Mouse (Mus musculus): Measurements from ENCODE around the gene Cysrt1. TPM values are rescaled to one million over a fixed set of nuclear protein-coding genes. Genes with fewer than 3 reads are reported as not detected.
A peak's percentile ranks its signal among the peaks of the same experiment; 100 is the strongest.

Gene Cysrt1
- polyA plus RNA-seq, 1 experiment from 2014 or later = not detected

- Histone ChIP-seq H3K4me1 (peaks cover 10% of the 10 kb centered on the region), H3K4me3 (replicated peaks) (no peak overlapping the region), H3K4me2 (peak overlapping the region; percentile 25), H3K9ac (no peak overlapping the region), H3K36me3 (replicated peaks) (peaks cover 25% of the 10 kb centered on the region), H3K27ac (no peak overlapping the region), H3K9me3 (no peaks in the 10 kb centered on the region), H3K27me3 (peaks cover 38% of the 10 kb centered on the region)
- WGBS = 22% methylated on average over 55 of the region's 55 CpGs
- ATAC-seq (ENCODE audit: low FRiP score) = no peak
Observed at GRCm38 (mm10) chr2:25195211-25196156, 46.8 kb downstream of the Cysrt1 start.

DNA sequence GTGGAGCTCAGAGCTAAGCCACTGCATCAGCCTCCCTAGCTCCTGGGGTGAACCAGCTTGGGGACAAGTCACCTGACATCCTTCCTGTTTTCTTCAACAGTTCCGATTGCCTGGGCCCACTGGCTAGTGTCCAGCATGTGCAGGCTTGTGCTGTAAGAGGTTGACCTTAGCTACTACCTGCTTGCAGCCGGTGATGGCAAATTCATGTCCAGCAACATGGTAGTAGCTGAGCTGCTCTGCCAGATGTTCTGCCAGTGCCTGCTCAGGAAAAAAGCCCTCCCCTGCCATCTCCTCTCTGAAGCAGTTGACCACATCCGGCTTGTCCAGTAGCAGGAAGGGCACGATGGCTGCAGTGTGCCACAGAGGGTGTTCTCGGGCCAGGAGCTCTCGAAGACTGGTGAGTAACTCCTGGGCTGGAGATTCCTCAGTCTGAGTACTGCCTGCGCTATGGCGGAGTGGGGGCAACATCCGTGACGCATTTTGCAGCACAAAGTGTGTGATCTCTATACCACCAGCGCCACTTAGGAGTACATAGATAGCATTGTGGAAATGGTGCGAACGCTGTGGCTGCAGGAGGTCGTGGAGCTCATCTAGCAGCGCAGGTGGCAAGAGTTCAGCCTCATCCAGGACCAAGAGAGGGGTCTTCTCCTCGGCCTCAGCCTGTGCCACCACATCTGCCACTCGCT is 47.6 kb downstream of the Cysrt1 start:
- H3K27me3 ChIP-seq = peaks cover 38% of the 10 kb centered on the region
- ATAC-seq (ENCODE audit: low FRiP score) = no peak
- H3K9ac ChIP-seq = no peak overlapping the region
- peaks cover 17% of the 10 kb centered on the region for H3K36me3 ChIP-seq (replicated peaks)
- H3K4me1 ChIP-seq = peaks cover 10% of the 10 kb centered on the region
- no peaks in the 10 kb centered on the region for H3K9me3 ChIP-seq
- H3K27ac ChIP-seq = no peak overlapping the region
- 89% methylated on average over 17 of the region's 17 CpGs for WGBS
- H3K4me2 ChIP-seq = no peak overlapping the region
- H3K4me3 ChIP-seq (replicated peaks) = no peak overlapping the region

GRCm38 (mm10) chr2:25194006-25194405 is 48.2 kb downstream of the Cysrt1 start:
- no peaks in the 10 kb centered on the region for H3K9me3 ChIP-seq
- H3K27ac ChIP-seq = no peak overlapping the region
- H3K4me3 ChIP-seq (replicated peaks) = no peak overlapping the region
- peaks cover 38% of the 10 kb centered on the region for H3K27me3 ChIP-seq
- peaks cover 10% of the 10 kb centered on the region for H3K4me1 ChIP-seq
- peaks cover 11% of the 10 kb centered on the region for H3K36me3 ChIP-seq (replicated peaks)
- 82% methylated on average over 5 of the region's 5 CpGs for WGBS
- no peak overlapping the region for H3K9ac ChIP-seq
- no peak for ATAC-seq (ENCODE audit: low FRiP score)
- H3K4me2 ChIP-seq = no peak overlapping the region

DNA sequence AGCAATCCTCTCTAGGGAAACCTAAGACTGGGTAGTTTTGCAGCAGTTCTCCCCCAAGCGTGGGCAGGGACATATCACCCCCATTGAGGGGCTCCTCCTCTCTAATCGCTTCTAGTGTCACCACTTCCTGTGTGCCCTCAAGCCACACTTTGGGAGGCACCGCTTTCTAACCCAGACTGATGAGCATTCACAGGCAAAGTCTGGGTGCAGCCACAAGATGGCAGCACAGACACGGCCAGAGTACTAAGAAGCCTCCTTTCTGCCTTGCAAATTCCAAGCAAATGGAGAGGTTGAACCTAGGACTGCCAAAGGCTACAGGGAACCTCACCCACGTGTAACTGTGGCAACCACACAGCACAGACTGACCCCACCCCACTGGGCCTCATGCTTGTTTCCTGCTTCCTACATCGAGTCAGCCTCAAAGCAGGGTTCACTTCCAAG is 48.9 kb downstream of the Cysrt1 start:
- H3K9ac ChIP-seq = peak overlapping the region; percentile 12; the same call in 1 of the 2 replicates

More for the DNA sequence above, 48.9 kb downstream of the Cysrt1 start:
- Histone ChIP-seq H3K36me3 (replicated peaks) (peaks cover 5% of the 10 kb centered on the region; the same call in 1 of the 2 replicates), H3K4me2 (no peak overlapping the region), H3K9me3 (no peaks in the 10 kb centered on the region), H3K27me3 (peaks cover 38% of the 10 kb centered on the region), H3K4me3 (replicated peaks) (no peak overlapping the region), H3K4me1 (peaks cover 10% of the 10 kb centered on the region), H3K27ac (no peak overlapping the region)
- WGBS = 7% methylated on average over 6 of the region's 6 CpGs
- ATAC-seq (ENCODE audit: low FRiP score) = peak; percentile 78

Other genes starting within 250 kb of the Cysrt1 start
- 103 and 112 TPM in 2 replicates for gene Nsmf, start 188.1 kb downstream of the Cysrt1 start, polyA plus RNA-seq (2016; fragmentation: Nextera tagmentation; extraction: Ambion mirVana)
- gene Entpd8, start 162.1 kb downstream of the Cysrt1 start, polyA plus RNA-seq (2016; fragmentation: Nextera tagmentation; extraction: Ambion mirVana) = not detected in 2 replicates
- gene Noxa1, start 147.3 kb downstream of the Cysrt1 start, polyA plus RNA-seq (2016; fragmentation: Nextera tagmentation; extraction: Ambion mirVana) = 0.24 TPM in 1 of 2 replicates, not detected in the other
- gene Nrarp, start 61.7 kb downstream of the Cysrt1 start, polyA plus RNA-seq (2016; fragmentation: Nextera tagmentation; extraction: Ambion mirVana) = 76.8 and 81.0 TPM in 2 replicates
- gene Tor4a, start 45.6 kb downstream of the Cysrt1 start, polyA plus RNA-seq (2016; fragmentation: Nextera tagmentation; extraction: Ambion mirVana) = 0.62 and 1.0 TPM in 2 replicates
- gene Nelfb, start 31.0 kb downstream of the Cysrt1 start, polyA plus RNA-seq (2016; fragmentation: Nextera tagmentation; extraction: Ambion mirVana) = 106 and 111 TPM in 2 replicates
- gene Stpg3, start 27.8 kb downstream of the Cysrt1 start, polyA plus RNA-seq (2016; fragmentation: Nextera tagmentation; extraction: Ambion mirVana) = not detected in 2 replicates
- gene Fam166a, start 23.7 kb downstream of the Cysrt1 start, polyA plus RNA-seq (2016; fragmentation: Nextera tagmentation; extraction: Ambion mirVana) = 0.46 and 0.87 TPM in 2 replicates
- gene Tubb4b, start 17.8 kb downstream of the Cysrt1 start, polyA plus RNA-seq (2016; fragmentation: Nextera tagmentation; extraction: Ambion mirVana) = 496 and 501 TPM in 2 replicates
- not detected in 2 replicates for gene Slc34a3, start 8.1 kb downstream of the Cysrt1 start, polyA plus RNA-seq (2016; fragmentation: Nextera tagmentation; extraction: Ambion mirVana)
- not detected in 2 replicates for gene Rnf224, start 5.7 kb downstream of the Cysrt1 start, polyA plus RNA-seq (2016; fragmentation: Nextera tagmentation; extraction: Ambion mirVana)
- 30.2 and 37.9 TPM in 2 replicates for gene Rnf208, start 197 bp downstream of the Cysrt1 start, polyA plus RNA-seq (2016; fragmentation: Nextera tagmentation; extraction: Ambion mirVana)
- gene AL732309.1, start 4.4 kb upstream of the Cysrt1 start, polyA plus RNA-seq (2016; fragmentation: Nextera tagmentation; extraction: Ambion mirVana) = 4.2 and 6.0 TPM in 2 replicates
- 17.6 and 18.1 TPM in 2 replicates for gene Tmem203, start 13.0 kb upstream of the Cysrt1 start, polyA plus RNA-seq (2016; fragmentation: Nextera tagmentation; extraction: Ambion mirVana)
- gene Tprn, start 20.2 kb upstream of the Cysrt1 start, polyA plus RNA-seq (2016; fragmentation: Nextera tagmentation; extraction: Ambion mirVana) = 9.3 and 10.0 TPM in 2 replicates
- gene Ssna1, start 30.0 kb upstream of the Cysrt1 start, polyA plus RNA-seq (2016; fragmentation: Nextera tagmentation; extraction: Ambion mirVana) = 207 and 224 TPM in 2 replicates
- gene Anapc2, start 30.0 kb upstream of the Cysrt1 start, polyA plus RNA-seq (2016; fragmentation: Nextera tagmentation; extraction: Ambion mirVana) = 134 and 141 TPM in 2 replicates
- not detected in 2 replicates for gene Tmem210, start 45.7 kb upstream of the Cysrt1 start, polyA plus RNA-seq (2016; fragmentation: Nextera tagmentation; extraction: Ambion mirVana)
- gene Lrrc26, start 47.5 kb upstream of the Cysrt1 start, polyA plus RNA-seq (2016; fragmentation: Nextera tagmentation; extraction: Ambion mirVana) = not detected in 2 replicates
- 2.2 and 5.6 TPM in 2 replicates for gene Grin1, start 76.7 kb upstream of the Cysrt1 start, polyA plus RNA-seq (2016; fragmentation: Nextera tagmentation; extraction: Ambion mirVana)
- gene Man1b1, start 89.9 kb upstream of the Cysrt1 start, polyA plus RNA-seq (2016; fragmentation: Nextera tagmentation; extraction: Ambion mirVana) = 74.8 and 80.8 TPM in 2 replicates
- 18.0 and 19.9 TPM in 2 replicates for gene Dpp7, start 113.9 kb upstream of the Cysrt1 start, polyA plus RNA-seq (2016; fragmentation: Nextera tagmentation; extraction: Ambion mirVana)
- gene Uap1l1, start 123.2 kb upstream of the Cysrt1 start, polyA plus RNA-seq (2016; fragmentation: Nextera tagmentation; extraction: Ambion mirVana) = 4.0 and 4.3 TPM in 2 replicates
- gene Sapcd2, start 129.9 kb upstream of the Cysrt1 start, polyA plus RNA-seq (2016; fragmentation: Nextera tagmentation; extraction: Ambion mirVana) = 60.8 and 67.8 TPM in 2 replicates
- gene Entpd2, start 153.4 kb upstream of the Cysrt1 start, polyA plus RNA-seq (2016; fragmentation: Nextera tagmentation; extraction: Ambion mirVana) = 0.22 TPM in 1 of 2 replicates, not detected in the other
- 192 and 198 TPM in 2 replicates for gene Npdc1, start 156.9 kb upstream of the Cysrt1 start, polyA plus RNA-seq (2016; fragmentation: Nextera tagmentation; extraction: Ambion mirVana)
- 0.14 TPM in 1 of 2 replicates, not detected in the other for gene Fut7, start 180.8 kb upstream of the Cysrt1 start, polyA plus RNA-seq (2016; fragmentation: Nextera tagmentation; extraction: Ambion mirVana)
- gene Abca2, start 186.3 kb upstream of the Cysrt1 start, polyA plus RNA-seq (2016; fragmentation: Nextera tagmentation; extraction: Ambion mirVana) = 10.9 and 12.5 TPM in 2 replicates
- 1.1 and 2.0 TPM in 2 replicates for gene Clic3, start 214.4 kb upstream of the Cysrt1 start, polyA plus RNA-seq (2016; fragmentation: Nextera tagmentation; extraction: Ambion mirVana)
- gene Paxx, start 218.6 kb upstream of the Cysrt1 start, polyA plus RNA-seq (2016; fragmentation: Nextera tagmentation; extraction: Ambion mirVana) = 34.5 and 39.1 TPM in 2 replicates
- gene Ptgds, start 227.6 kb upstream of the Cysrt1 start, polyA plus RNA-seq (2016; fragmentation: Nextera tagmentation; extraction: Ambion mirVana) = 0.69 and 1.3 TPM in 2 replicates